Mouse (Mus musculus): ENCODE measurements around the gene Max. TPM values are rescaled to one million over a fixed set of nuclear protein-coding genes. Genes with fewer than 3 reads are reported as not detected.

The Max gene
- polyA plus RNA-seq, 1 experiment from 2014 or later: 16.5 TPM

GRCm38 (mm10) chr12:76892910-76893695 lies 68.9 kb downstream of the Max start:
- H3K27ac ChIP-seq (replicated peaks): no peak overlapping the region
- no peak for ATAC-seq (ENCODE audit: low FRiP score, low read depth)
- H3K4me1 ChIP-seq: peaks cover 6% of the 10 kb centered on the region
- no peak overlapping the region for H3K4me3 ChIP-seq
- no peak overlapping the region for H3K4me2 ChIP-seq (replicated peaks)
- H3K27me3 ChIP-seq: no peaks in the 10 kb centered on the region
- WGBS: 90% methylated on average over 16 of the region's 16 CpGs
- H3K9me3 ChIP-seq: no peaks in the 10 kb centered on the region
- 0 out of 2 replicates have a peak, but pooled peaks cover 6% of the 10 kb centered on the region for H3K36me3 ChIP-seq
- H3K9ac ChIP-seq (replicated peaks): no peak overlapping the region

DNA sequence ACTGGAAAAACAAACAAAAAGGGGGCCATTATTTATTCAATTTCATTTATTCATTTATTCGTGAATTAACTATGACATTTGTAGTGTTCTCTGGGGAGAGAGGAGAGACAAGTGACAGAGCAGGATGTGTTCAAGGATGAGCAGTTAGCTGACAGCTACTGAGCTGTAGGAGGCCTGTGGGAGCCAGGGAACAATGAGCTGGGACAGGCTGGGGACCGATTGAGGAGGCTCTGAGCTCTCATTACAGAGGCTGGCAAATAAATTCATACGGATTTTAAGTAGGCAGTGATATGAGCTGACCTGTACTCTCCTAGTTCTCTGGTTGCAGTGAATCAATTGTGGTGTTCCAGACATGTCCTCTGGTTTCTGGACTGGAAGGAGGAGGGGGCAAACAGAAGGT lies 70.8 kb downstream of the Max start:
- peaks cover 6% of the 10 kb centered on the region for H3K4me1 ChIP-seq
- H3K27me3 ChIP-seq: no peaks in the 10 kb centered on the region
- no peak overlapping the region for H3K4me3 ChIP-seq
- ATAC-seq (ENCODE audit: low FRiP score, low read depth): no peak
- H3K9me3 ChIP-seq: no peaks in the 10 kb centered on the region
- H3K36me3 ChIP-seq: 0 out of 2 replicates have a peak, but pooled peaks cover 11% of the 10 kb centered on the region
- no peak overlapping the region for H3K9ac ChIP-seq (replicated peaks)
- no peak overlapping the region for H3K4me2 ChIP-seq (replicated peaks)
- WGBS: 78% methylated on average over 3 of the region's 3 CpGs
- no peak overlapping the region; the same call in 1 of the 2 replicates for H3K27ac ChIP-seq (replicated peaks)

DNA sequence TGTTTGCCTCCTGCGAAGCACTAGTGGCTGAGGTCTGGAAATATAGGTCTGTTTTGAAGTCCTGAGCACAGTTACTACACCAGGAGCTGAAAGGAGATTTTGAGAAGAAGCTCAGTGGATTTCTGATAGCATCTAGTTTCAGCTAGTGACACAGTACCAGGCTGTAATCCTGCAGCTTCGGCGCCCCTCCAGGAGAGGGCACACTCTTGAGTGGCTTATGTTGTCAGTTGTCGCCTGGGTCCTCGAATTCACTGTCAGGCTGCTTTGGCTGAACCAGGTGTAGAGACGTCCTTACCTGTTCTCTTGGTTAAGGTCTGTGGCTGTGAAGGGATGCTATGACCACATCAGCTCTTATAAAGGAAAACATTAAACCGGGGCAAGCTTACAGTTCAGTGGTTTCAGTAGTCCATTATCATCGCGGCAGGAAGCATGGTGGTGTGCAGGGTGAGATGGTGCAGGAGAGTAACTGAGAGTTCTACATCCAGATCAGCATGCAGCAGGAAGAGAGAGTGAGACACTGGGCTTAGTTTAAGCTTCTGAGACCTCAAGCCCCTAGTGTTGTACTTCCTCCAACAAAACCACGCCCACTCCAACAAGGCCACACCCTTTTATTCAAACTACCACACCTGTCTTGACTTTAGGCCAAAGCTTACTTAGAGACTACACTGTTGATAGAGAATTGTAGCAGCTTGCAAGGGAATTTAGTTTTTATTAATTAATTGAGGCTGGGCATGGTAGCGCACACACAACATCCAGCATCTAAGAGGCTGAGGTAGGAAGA lies 72.4 kb downstream of the Max start:
- Histone ChIP-seq H3K36me3 (0 out of 2 replicates have a peak, but pooled peaks cover 11% of the 10 kb centered on the region), H3K4me2 (replicated peaks) (no peak overlapping the region), H3K27me3 (no peaks in the 10 kb centered on the region), H3K27ac (replicated peaks) (no peak overlapping the region), H3K4me1 (no peaks in the 10 kb centered on the region), H3K4me3 (no peak overlapping the region), H3K9ac (replicated peaks) (no peak overlapping the region), H3K9me3 (no peaks in the 10 kb centered on the region)
- 91% methylated on average over 11 of the region's 11 CpGs for WGBS
- ATAC-seq (ENCODE audit: low FRiP score, low read depth): no peak

- no peak overlapping the region for H3K4me2 ChIP-seq (replicated peaks)
- no peak for ATAC-seq (ENCODE audit: low FRiP score, low read depth)
- no peak overlapping the region for H3K27ac ChIP-seq (replicated peaks)
- 0 out of 2 replicates have a peak, but pooled peaks cover 11% of the 10 kb centered on the region for H3K36me3 ChIP-seq
- WGBS: 97% methylated on average over 12 of the region's 12 CpGs
- H3K4me1 ChIP-seq: no peaks in the 10 kb centered on the region
- no peaks in the 10 kb centered on the region for H3K27me3 ChIP-seq
- H3K9me3 ChIP-seq: no peaks in the 10 kb centered on the region
- H3K9ac ChIP-seq (replicated peaks): no peak overlapping the region
- H3K4me3 ChIP-seq: no peak overlapping the region
Measured at GRCm38 (mm10) chr12:76887941-76888340, 74.1 kb downstream of the Max start.

Other genes starting within 250 kb of the Max start
- gene Churc1, start 196.7 kb downstream of the Max start, polyA plus RNA-seq (2016; fragmentation: Nextera tagmentation; extraction: Ambion mirVana): 81.4 and 89.3 TPM in 2 replicates
- 34.7 and 36.9 TPM in 2 replicates for gene Fntb, start 196.6 kb downstream of the Max start, polyA plus RNA-seq (2016; fragmentation: Nextera tagmentation; extraction: Ambion mirVana)
- not detected in 2 replicates for gene Gpx2, start 166.6 kb downstream of the Max start, polyA plus RNA-seq (2016; fragmentation: Nextera tagmentation; extraction: Ambion mirVana)
- 14.7 and 16.0 TPM in 2 replicates for gene Rab15, start 139.3 kb downstream of the Max start, polyA plus RNA-seq (2016; fragmentation: Nextera tagmentation; extraction: Ambion mirVana)

All from midbrain, embryonic 12.5 days (tissue).